Mouse (Mus musculus): ENCODE measurements around the gene Ikbip. TPM values are rescaled to one million over a fixed set of nuclear protein-coding genes. Genes with fewer than 3 reads are reported as not detected.
A peak's percentile ranks its signal among the peaks of the same experiment; 100 is the strongest.

Gene Ikbip
- total and polyA plus RNA-seq, 3 experiments, result 4.2 to 20.2 (median 18.7) TPM

DNA sequence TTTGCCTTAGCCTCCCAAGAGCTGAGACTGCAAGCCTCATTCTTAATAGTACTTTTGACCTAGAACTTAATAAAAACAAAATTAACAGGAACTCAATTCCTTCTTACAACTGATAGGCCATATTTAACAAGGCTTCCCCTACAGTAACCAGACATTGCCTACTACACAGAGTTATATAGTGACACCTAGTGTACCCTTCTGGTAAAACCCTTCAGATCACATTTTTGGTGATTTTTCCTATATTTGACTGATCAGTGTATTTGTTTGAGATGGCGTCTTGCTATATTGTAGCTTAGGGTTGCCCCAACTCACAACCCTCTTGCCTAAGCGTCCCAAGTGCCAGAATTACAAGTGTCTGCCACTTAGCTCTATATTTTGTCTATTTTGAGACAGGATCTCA lies 58.8 kb downstream of the Ikbip start:
- Histone ChIP-seq H3K4me1 (ENCODE audit: control insufficient read depth, insufficient read depth, low read length) (peaks cover 1% of the 10 kb centered on the region; the same call in 1 of the 2 replicates), H3K79me2 (replicated peaks; ENCODE audit: control insufficient read depth, insufficient read depth, low read length) (no peaks in the 10 kb centered on the region), H3K9ac (ENCODE audit: low read depth, low read length) (no peak overlapping the region), H3K27ac (no peak overlapping the region), H3K4me3 (no peak overlapping the region), H3K27me3 (ENCODE audit: control insufficient read depth, insufficient read depth, low read length) (no peaks in the 10 kb centered on the region), H3K36me3 (ENCODE audit: control insufficient read depth, insufficient read depth, low read length) (no peaks in the 10 kb centered on the region)
- WGBS, result 18% methylated on average over 2 of the region's 2 CpGs
- TF ChIP-seq CTCF (IDR thresholded peaks at IDR 0.05), result peak; percentile 88
- no peak for TF ChIP-seq POLR2A (IDR thresholded peaks at IDR 0.05; ENCODE audit: insufficient read depth, low read depth, low read length)
- no peak for DNase-seq
- intact Hi-C loops (cut with DNase I), result loop anchor here (5.0 kb wide), 1 partner anchor 69 kb away; no protein-coding TSS in a partner anchor

DNA sequence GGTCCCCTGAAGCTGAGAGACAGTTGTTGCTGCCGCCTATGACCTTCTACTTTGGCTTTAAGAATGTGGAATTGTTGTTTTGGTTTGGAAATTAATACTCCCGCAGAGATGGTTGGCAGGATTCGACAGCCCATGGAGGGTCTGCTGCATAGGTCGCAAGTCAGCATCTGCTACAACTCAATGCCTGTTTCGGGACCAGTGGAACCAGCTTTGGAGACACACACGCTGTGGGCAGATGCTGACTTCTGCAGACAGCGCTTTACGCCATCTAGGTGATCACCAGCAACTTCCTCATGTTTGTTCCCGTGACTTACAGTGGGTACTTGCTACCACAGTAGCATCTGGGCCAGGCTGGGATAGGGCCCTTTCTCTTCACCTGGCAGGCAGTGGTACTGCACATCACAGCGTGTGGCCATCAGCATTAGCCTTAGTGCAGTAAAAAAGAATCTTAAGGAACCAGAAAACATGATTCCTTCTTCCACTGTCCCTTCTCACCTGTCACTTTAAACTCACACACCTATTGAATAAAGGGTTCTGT lies 60.0 kb downstream of the Ikbip start:
- WGBS, result 69% methylated on average over 10 of the region's 10 CpGs
- H3K9ac ChIP-seq (ENCODE audit: low read depth, low read length), result no peak overlapping the region
- no peak overlapping the region for H3K27ac ChIP-seq
- intact Hi-C loops (cut with DNase I), result loop anchor here (5.0 kb wide), 1 partner anchor 70 kb away; no protein-coding TSS in a partner anchor
- no peak overlapping the region for H3K4me3 ChIP-seq
- no peaks in the 10 kb centered on the region for H3K27me3 ChIP-seq (ENCODE audit: control insufficient read depth, insufficient read depth, low read length)
- TF ChIP-seq POLR2A (IDR thresholded peaks at IDR 0.05; ENCODE audit: insufficient read depth, low read depth, low read length) (no peak), EP300 (IDR thresholded peaks at IDR 0.05; ENCODE audit: insufficient read depth, low read depth, low read length) (no peak), CTCF (IDR thresholded peaks at IDR 0.05) (no peak)
- no peaks in the 10 kb centered on the region for H3K36me3 ChIP-seq (ENCODE audit: control insufficient read depth, insufficient read depth, low read length)
- peaks cover 1% of the 10 kb centered on the region; the same call in 1 of the 2 replicates for H3K4me1 ChIP-seq (ENCODE audit: control insufficient read depth, insufficient read depth, low read length)
- DNase-seq, result no peak
- no peaks in the 10 kb centered on the region for H3K79me2 ChIP-seq (replicated peaks; ENCODE audit: control insufficient read depth, insufficient read depth, low read length)

DNA sequence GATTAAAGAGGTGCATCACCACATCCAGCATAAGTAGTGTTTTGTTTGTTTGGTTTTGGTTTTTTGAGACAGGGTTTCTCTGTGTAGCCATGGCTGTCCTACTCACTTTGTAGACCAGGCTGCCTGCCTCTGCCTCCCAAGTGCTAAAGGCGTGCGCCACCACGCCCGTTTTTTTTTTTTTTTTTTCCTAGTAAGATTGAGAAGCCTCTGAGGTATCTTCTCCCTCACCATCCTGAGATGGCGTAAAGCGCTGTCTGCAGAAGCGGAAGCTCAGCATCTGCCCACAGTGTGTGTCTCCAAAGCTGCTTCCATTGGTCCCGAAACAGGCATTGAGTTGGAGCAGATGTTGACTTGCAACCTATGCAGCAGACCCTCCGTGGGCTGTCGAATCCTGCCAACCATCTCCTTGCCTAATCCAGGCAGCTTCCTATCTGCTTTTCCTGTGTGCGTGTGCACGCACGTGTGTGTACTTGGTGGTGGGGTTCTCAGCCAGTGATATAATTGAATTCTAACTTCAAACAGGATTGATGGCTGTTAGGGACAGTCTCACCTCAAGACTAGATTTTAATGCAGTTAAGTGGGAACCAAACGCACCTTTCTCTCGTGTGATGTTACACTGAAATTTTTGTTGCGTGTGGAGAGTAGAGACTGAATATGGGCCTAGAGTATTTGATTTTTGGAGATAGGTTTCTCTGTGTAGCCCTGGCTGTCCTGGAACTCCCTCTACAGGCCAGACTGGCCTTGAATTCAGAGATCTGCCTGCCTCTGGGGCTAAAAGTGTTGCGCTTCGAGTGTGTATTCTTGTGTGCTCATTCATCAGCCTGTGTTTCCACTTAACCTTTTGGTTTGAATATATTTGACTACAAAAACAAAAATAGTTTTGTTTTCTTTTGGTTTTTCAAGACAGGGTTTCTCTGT lies 60.8 kb downstream of the Ikbip start:
- intact Hi-C loops (cut with DNase I), result loop anchor here (5.0 kb wide), 1 partner anchor 71 kb away; no protein-coding TSS in a partner anchor
- no peak for DNase-seq
- Histone ChIP-seq H3K4me1 (ENCODE audit: control insufficient read depth, insufficient read depth, low read length) (peaks cover 1% of the 10 kb centered on the region; the same call in 1 of the 2 replicates), H3K27ac (no peak overlapping the region), H3K9ac (ENCODE audit: low read depth, low read length) (no peak overlapping the region), H3K27me3 (ENCODE audit: control insufficient read depth, insufficient read depth, low read length) (no peaks in the 10 kb centered on the region), H3K79me2 (replicated peaks; ENCODE audit: control insufficient read depth, insufficient read depth, low read length) (no peaks in the 10 kb centered on the region), H3K36me3 (ENCODE audit: control insufficient read depth, insufficient read depth, low read length) (peaks cover under 1% of the 10 kb centered on the region; the same call in 1 of the 2 replicates), H3K4me3 (no peak overlapping the region)
- TF ChIP-seq POLR2A (IDR thresholded peaks at IDR 0.05; ENCODE audit: insufficient read depth, low read depth, low read length) (no peak), EP300 (IDR thresholded peaks at IDR 0.05; ENCODE audit: insufficient read depth, low read depth, low read length) (no peak), CTCF (IDR thresholded peaks at IDR 0.05) (peak; percentile 36)
- 57% methylated on average over 18 of the region's 18 CpGs for WGBS

GRCm38 (mm10) chr10:91145413-91145812 lies 62.7 kb downstream of the Ikbip start:
- Histone ChIP-seq H3K36me3 (ENCODE audit: control insufficient read depth, insufficient read depth, low read length) (peaks cover 7% of the 10 kb centered on the region), H3K4me3 (no peak overlapping the region), H3K79me2 (replicated peaks; ENCODE audit: control insufficient read depth, insufficient read depth, low read length) (no peaks in the 10 kb centered on the region), H3K27ac (no peak overlapping the region), H3K27me3 (ENCODE audit: control insufficient read depth, insufficient read depth, low read length) (no peaks in the 10 kb centered on the region), H3K4me1 (ENCODE audit: control insufficient read depth, insufficient read depth, low read length) (no peaks in the 10 kb centered on the region), H3K9ac (ENCODE audit: low read depth, low read length) (no peak overlapping the region)
- WGBS, result 97% methylated on average over 7 of the region's 7 CpGs
- TF ChIP-seq POLR2A (IDR thresholded peaks at IDR 0.05; ENCODE audit: insufficient read depth, low read depth, low read length) (no peak), CTCF (IDR thresholded peaks at IDR 0.05) (no peak), EP300 (IDR thresholded peaks at IDR 0.05; ENCODE audit: insufficient read depth, low read depth, low read length) (no peak)
- no peak for DNase-seq
- intact Hi-C loops (cut with DNase I), result no loop called here

Other genes starting within 250 kb of the Ikbip start
- 1 to 10 TPM; 5.2 to 5.6 TPM for gene Apaf1, start 170 bp upstream of the Ikbip start, total RNA-seq (2021)
- gene Apaf1, start 170 bp upstream of the Ikbip start, polyA plus RNA-seq (2012; rRNA removed), result 3.9 and 6.4 TPM in 2 replicates
- gene Slc25a3, start 41.1 kb downstream of the Ikbip start, total RNA-seq (2021), result 1,000 to 10,000 TPM; 2,279 to 2,697 TPM
- gene Slc25a3, start 41.1 kb downstream of the Ikbip start, polyA plus RNA-seq (2012; rRNA removed), result 1,459 and 1,712 TPM in 2 replicates
- 10 to 100 TPM; 39.8 to 40.1 TPM for gene Tmpo, start 98.4 kb downstream of the Ikbip start, total RNA-seq (2021)
- 13.9 and 26.2 TPM in 2 replicates for gene Tmpo, start 98.4 kb downstream of the Ikbip start, polyA plus RNA-seq (2012; rRNA removed)

Data from heart, adult 2 months (tissue).